Comparison of ENCODE assay signal across 20 mouse cellular contexts in genomic region chr5:108343680-108344170, GRCm38 (mm10). TPM values are rescaled to one million over a fixed set of nuclear protein-coding genes. Genes with fewer than 3 reads are reported as not detected.
"Had no signal": no experiment of that assay in that cellular context is flagged by ENCODE, and none has a peak within 500 bp of the region (broad histone marks: within the 10 kb centered on the region; RNA-seq: fewer than 3 reads in every experiment).

No protein-coding gene starts in this region.

- DNase-seq: gastrocnemius, postnatal 14 days; gastrocnemius, postnatal 36 days; heart, adult 18-20 months; heart, postnatal 14 days; heart, postnatal 36 days; kidney, adult 11 months; kidney, adult 2 months; kidney, adult 9 months; kidney, postnatal 14 days; kidney, postnatal 36 days; layer of hippocampus, adult 9-11 months; layer of hippocampus, postnatal 36 days; left cerebral cortex, postnatal 4 days had no signal

RNA-seq across cellular contexts. Expression of gene Gm42517, which starts 24.0 kb away (rescaled TPM):
- total RNA-seq: hematopoietic stem cell, adult 5-6 weeks; liver, adult 2 months had no signal

RNA-seq across cellular contexts. Expression of gene Pde6b, which starts 44.5 kb away (rescaled TPM):
- total RNA-seq: gastrocnemius, adult 18-20 months; gastrocnemius, adult 8-10 months; gastrocnemius, postnatal 14 days; gastrocnemius, postnatal 36 days; heart, adult 18-20 months; heart, adult 8-10 months; heart, postnatal 14 days; heart, postnatal 36 days; hindbrain, postnatal 0 days; left cerebral cortex, postnatal 10 days; left cerebral cortex, postnatal 4 days; liver, adult 2 months had no signal
